Mouse (Mus musculus): Measurements from ENCODE around the gene Cntd1.

Gene Cntd1

DNA sequence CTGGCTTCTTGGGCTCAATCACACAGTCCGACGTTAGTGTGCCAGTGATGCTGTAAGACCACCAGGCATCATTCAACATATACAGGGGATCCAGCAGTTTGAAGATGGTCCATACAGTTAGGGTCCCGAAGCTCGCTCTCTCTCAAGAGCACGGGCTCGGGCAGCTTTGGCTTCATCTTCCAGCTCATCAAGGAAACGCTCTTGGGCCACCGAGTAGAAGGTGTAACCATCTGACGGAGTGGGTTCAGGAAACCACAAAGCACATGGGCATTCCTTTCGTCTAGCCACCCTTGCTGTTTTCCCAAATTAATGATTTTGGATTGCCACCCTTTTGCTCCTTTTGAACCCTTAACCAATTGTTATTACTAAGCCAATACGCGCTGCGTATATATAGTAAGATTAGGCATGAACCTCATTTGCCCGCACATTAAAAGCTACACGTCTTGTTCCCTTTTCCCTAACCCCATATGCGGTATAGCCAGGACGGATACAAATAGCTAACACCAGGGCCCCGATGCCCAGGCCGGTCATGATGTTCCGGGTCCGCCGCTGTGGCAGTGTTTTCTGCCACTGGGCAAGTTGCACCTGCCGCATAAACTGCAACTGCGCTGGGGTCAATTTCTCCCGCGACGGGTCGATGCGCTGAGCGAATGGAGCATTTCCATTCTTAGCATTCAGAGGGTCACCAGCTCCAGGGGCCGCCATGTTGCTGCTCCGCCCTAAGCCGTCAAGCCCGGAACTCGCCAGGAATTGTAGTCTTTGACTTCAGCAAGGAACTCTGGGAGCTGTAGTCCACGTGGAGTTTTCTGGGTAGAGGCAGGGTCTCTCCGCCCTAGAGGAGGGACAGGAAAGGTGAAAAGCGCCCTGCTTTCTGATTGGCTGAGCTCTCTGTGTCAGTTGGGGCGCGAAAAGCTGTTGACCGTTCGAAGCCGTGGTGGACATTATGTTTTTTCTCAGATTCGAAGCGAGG is at the start of gene Cntd1, which contains the start of gene Coa3:
TSS of gene Cntd1 (plus strand) at position 790 of the 970 bp plus-strand sequence.
TSS of gene Coa3 (minus strand) at position 892 of the 970 bp plus-strand sequence.
- peak; percentile 85 for DNase-seq

DNA sequence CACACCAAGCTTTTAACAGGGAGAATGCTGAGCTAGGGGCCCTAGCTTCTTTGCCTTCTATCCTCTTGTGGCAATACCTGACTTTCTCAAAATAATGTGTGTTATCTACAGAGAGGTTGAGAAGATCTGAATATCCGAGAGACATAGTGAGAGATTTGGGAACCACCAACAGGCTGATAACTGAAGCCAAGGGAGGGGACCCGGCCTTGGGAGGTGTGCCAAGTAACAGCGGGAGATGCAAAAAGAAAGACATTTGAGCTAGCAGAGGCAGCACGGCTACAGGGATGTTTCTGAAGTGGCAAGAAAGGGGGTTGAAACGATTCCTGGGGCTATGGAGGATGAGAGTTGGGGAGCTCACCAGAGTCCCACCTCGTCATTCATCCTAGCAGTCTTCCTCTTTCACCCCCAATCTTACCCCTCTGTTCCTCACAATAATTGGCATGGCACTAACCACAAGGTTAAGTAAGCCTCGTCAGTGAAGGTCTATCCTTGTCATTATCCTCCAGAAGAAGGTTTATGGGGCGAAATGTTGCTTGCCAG is 49.4 kb upstream of the Cntd1 start:
- no peak for DNase-seq

DNA sequence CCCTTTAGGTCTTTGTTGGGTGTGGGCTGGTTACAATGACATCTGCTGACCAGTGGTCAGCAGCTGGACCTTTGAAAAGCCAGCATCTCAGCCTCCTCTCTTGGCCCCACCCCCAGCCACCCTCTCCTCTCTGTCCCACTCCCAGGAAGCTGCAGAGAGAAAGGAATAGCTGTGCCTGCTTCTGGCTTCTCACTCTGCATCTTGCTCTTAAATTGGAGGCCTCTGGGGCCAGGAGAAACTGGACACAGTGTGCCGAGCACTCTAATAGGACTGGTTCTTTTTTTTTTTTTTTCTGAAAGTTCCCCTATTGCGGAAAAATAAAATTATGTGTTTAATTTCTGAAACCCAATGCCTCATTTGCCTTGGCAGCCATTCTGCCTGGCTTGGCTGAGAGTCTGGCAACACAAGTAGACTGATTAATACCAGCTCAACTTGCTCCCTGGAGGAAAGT is 48.7 kb upstream of the Cntd1 start:
- DNase-seq: no peak

DNA sequence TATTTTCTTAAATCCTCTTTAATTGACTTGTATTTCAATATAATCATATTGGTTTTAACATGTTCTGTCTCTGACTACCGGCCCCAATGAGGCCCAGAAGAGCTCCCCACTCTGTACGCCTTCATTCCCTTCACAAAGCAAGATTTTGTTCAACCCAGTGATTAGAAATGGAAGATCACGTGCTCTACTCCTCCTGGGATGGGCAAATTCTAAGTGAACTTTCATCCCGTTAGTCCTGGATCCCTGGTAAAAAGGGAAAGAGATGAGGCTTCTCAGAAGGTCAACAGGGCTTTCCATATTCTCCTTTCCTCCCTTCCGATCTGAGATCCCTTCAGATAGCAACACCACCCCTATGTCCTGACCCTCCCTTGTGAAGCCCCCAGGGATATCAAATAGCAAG is 48.3 kb upstream of the Cntd1 start:
- no peak for DNase-seq

DNA sequence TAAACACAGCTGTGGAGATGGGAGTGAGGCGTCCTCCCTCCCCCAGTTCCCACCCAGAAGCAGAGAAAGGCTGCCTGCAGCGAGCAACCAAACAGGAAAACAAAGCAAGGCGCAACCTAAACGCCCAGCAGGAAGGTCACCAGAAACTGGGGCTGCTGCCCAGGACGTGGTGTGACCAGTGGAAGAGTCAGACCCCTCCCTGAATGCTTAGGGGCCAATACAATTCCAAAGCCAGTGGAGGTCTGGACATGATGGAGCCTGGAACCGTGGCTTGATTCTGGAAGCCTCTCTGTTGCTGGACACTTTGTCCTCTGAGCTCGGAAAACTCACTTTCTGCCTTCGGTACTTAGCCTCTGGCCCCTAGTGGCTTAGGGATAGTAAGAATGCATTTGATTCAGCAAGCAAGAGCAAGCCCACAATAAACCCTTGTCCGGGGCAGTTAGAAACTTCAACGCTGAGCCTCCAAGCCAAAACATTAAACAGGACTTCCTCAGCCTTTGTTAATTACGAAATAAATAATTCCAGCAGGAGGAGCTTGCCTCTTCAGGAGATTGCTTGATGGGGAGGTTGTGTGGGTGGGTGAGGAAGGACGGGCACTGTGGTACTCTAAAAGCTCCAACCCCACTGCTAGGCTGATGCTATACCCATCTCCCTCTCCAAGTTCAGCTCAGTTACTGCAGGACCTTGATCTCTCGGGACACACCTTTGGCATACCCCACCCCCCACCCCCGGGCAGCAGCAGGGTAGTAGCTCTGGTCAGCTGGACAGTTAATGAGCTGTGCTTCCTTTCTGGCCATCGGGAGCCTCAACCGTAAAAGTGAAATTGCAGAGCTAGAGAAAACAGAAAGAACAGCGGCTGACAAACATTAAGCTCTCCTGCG is 47.6 kb upstream of the Cntd1 start:
- DNase-seq: no peak

DNA sequence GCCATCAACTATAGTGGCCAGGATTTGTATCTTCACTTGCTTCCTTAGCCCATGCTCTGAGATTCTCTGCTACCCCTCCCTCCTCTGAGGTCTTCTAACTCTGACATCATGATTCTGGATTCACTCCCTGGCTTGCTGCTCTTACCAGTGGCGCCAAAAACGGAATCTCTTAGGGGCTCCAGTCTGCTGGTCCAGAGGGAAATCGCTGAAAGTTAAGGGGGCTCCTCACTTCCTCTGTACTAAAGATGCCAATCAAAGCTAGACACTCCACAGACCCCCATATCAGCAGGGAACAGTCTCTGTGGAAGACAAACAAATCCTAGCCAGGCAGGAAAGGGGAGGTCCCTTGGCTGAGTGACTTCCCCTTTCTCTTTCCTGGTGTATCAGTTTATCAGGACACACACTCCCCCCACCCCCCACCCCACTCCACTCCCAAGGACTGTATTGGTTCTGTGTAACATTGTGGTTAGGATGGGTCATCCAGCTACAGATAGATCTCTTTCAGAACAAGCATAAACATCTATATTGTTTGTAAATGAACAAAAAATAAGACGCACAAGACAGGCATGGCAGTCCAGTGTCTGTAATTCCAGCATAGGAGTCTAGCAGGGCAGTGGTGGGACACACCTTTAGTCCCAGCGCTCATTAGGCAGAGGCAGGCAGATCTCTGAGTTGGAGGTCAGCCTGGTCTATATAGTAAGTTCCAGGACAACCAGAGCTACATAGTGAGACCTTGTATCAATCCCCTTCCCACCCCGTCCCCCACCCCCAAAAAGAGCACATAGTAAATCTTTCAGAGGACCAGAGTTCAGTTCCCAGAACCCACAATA is 46.6 kb upstream of the Cntd1 start:
- no peak for DNase-seq

DNA sequence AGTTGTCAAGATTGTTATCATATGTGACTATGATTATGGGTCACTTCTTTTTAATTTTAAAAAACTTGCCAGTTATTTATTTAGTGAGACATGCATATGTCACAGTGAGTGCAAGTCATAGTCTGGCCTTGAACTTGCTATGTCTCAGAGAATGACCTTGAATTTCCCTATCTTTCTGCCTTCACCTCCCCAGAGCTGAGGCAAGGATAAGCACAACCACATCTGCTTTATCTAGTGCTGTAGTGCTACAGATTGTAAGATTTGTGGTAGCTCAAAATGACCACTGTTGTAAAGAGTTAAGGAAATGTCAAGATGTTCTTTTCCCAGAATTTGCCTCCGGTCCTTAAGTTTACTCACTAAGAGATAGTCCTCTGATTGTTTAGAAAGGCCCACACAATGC is 45.6 kb upstream of the Cntd1 start:
- no peak for DNase-seq

DNA sequence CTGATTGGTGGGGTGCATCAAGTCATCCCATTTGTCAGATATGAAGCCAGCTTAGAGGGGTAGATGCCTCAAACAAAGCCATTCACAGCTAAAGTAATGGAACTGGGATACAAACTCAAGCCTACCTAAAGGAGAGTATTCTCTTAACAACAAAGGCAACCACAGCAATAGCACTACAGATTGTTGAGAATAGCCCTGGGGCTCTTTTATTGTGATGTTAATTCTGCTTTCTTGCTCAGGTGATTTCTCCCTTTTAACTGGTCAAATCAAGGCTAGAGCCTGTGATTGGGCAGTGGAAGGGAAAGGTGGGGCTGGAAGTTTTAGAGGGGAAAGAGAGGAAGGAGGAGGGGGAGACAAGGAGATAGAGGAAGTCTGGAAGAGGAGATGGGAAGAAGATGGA is 44.7 kb upstream of the Cntd1 start:
- no peak for DNase-seq

DNA sequence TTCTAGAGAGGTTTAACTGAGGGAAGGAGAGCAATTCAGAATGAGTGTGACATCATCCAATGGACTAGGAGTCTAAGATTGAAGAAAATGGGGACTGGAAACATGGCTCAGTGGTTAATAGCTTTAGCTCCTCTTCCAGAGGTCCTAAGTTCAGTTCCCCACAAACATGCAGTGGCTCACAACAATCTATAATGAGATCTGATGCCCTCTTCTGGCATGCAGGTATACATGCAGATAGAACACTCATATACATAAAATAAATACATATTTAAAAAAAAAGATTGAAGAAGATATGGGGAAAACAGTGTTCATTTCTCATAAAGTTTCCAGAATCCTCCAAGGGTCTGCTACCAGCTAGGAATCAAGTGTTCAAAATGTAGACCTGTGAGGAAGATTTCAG is 43.4 kb upstream of the Cntd1 start:
- DNase-seq: no peak

DNA sequence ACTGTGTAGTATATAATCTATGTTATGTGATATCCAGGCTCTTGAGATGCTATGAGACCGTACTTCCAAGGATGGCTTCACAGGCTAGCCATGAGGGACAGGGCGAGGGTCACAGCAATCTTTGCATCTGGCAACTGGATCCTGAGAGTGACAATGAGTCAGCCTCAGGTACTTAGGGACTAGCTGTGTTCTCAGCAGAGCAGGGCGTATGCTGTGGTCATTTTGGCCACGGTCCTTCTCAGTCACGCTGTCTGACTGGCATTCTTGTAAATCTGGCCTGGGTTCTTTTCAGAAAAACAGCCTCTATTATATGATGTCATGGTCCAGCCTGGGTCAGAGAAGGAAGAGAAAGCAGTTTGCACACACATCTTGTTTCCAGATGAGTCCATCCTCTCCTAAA is 42.0 kb upstream of the Cntd1 start:
- DNase-seq: no peak

DNA sequence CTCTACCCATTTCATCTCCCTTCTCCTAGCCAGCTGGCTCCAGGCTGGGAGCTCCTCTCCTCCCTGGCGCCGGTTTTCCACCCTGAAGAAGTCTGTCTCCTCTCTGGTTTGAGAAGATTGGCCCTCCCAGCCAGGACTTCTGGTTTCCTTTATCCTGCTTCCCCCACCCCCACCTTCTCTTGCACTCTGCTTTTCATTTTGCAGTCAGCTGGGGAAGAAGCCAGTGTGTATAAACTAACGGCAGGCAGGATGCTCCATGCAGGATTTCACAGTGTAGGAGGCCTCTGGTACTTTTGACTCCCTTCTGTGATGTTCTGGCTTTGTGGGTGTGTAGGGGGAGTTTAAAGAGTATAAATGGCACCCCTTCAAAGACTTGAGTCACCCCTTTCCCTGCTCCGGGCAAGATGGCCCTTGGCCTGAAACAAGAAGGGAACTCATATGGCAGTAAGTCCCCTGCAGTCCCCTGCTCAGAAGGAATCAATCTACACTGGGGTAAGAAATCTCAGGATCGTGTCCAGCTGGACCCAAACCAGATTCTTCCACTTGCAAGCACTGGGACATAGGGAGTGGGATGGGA is 40.7 kb upstream of the Cntd1 start:
- no peak for DNase-seq

DNA sequence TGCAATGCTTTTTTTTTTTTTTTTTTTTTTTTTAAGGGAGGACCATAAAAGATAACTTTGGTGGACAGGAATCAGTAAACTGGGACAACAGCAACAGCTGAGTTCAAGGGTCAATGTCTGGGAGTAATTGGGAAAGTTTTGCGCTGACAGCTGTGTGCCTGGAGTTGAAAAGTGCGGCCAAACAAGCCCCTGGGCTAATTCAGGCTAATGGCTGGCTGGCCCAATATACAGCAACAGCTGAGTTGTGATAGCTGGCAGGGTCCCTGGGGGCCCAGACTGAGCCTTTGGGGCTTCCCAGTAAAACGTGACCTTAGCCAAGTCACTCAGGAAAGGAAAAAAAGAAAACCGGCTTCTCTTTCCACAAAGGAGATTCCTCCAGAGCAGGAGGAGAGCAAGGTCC is 33.7 kb upstream of the Cntd1 start:
- DNase-seq: no peak

DNA sequence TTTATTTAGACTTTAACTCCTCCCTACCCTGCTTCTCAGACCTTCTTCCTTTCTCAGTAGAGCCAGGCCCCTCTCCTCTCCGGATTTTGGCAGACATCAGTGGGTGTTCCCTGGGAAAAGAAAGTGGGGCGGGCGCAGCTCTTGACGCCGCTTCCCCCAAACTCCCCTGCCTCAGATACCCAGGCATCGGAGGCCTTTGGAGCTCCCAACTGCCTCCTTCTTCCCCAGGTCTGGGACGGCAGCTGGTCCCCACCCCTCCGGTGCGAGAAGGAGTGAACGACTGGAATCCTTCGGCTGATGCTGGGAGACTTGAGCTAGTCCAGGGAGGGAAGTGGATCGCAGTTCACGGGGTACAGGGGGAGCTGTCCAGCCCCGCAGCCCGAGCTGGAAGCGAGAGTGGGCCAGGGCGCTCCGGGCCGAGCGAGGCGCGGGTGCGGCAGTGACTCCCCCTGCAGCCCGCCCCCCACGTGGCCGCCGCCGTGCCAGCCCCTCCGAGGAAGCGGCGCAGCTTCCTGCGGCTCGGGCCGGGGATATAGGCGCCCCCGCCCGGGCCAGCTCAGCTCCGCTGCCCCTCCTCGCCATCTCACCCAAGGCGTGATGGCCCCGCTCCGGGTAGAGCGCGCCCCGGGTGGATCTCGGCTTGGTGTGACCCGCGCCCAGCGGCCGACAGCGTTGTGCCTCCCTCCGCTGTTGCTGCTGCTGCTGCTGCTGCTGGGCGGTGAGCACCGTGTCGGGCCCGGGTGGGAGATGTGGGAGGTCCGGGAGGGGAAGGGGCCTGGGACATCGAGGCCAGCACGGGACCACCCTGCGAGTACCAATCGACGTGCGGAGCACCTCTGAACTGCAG is 32.7 kb upstream of the Cntd1 start, which contains the start of gene Ramp2:
TSS of gene Ramp2 (plus strand) at position 174 of the 847 bp plus-strand sequence.
- peak; percentile 45 for DNase-seq

DNA sequence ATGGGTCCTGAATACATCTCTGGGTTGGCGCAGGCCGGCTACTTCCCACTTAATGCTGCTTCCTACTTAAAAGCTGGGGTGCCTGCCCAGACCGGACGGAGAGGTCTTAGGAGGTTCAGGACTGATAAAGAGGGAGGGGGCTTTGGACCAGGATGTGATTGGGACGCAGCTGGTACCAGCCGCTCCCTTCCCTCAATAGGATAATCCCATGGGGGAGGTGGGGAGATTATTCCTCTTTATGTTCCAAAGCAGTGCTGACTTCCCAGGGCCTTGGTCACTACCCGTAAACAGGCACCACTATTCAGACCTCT is 32.2 kb upstream of the Cntd1 start:
- DNase-seq: no peak

DNA sequence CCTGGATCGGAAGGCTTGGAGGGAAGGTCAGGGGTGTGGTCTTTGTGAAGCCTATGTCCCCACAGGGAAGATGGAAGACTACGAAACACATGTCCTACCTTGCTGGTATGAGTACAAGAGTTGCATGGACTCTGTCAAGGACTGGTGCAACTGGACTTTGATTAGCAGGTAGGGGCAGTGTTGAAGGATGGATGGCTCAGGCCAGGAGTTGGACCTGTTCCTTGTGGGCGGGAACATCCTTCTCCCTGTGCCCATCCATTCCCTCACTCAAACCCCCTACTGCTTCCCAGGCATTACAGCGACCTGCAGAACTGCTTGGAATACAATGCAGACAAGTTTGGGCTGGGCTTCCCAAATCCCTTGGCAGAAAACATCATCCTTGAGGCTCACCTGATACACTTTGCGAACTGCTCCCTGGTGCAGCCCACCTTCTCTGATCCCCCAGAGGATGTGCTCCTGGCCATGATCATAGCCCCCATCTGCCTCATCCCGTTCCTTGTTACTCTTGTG is 31.2 kb upstream of the Cntd1 start:
- no peak for DNase-seq

DNA sequence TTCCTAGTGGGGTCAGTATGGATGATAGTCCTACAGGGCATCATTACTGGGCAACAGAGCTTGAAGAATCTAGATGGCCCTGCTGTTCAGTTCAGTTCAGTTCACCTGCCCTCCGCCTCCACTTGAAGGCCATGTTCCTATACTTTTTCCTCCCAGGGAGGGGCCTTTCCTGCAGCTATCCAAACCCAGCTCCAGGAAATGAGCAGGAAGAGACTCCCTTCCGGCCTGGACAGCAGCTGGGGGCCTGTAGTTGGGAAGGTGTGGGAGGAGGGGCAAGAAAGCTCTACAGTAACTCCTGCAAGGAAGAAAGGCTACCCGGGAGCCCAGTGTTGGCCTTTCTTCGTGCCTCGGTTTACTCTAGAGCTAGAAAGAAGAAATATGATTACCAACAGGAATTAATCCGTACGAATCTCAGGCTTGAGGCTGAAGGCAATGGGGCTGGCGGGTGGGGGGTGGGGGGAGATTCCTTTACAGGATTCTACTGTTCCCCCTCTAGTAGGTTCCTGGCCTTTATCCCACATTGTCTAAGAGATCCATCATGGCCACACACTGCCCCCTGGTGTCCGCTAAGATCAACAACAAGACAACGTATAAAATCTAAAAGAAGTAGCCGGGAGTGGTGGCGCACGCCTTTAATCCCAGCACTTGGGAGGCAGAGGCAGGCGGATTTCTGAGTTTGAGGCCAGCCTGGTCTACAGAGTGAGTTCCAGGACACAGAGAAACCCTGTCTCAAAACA is 30.4 kb upstream of the Cntd1 start:
- peak; percentile 58 for DNase-seq

DNA sequence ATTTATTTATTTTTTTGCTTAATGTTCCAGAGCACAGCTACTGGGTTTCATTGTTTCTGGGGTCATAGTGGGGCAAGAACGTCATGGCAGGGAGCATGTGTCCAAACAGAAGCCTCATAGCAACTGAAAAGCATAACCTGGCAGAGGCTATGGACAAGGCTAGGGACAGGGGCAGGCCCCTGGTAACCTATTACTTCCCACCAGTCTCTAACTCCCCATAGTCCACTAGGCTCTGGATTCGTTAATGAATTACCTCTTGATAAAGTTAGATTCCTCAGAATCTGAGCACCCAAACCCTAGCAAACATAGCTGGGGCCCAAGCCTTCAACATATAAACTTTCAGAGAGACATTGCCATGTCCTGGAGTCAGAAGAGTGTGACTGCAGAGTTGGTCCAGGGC is 27.8 kb upstream of the Cntd1 start:
- no peak for DNase-seq

DNA sequence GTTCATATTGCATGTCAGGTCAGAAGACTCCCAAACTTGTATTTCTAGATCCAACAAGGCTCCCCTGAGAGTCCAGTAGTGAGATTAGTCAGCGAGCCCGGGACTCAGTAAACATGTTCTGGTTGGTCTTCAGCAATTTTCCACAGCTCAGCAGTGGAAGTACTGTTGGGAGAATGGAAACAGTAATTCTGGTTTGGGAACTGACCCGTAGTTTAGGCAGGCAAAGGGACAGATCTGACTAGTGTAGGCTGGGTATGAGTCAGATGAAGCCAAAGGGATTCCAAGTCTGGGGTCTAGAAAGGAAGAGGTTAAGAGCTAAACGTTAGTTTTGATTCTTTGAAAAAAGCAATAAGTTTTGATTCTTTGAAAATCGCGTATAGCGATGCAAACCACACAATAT is 25.9 kb upstream of the Cntd1 start:
- DNase-seq: no peak

DNA sequence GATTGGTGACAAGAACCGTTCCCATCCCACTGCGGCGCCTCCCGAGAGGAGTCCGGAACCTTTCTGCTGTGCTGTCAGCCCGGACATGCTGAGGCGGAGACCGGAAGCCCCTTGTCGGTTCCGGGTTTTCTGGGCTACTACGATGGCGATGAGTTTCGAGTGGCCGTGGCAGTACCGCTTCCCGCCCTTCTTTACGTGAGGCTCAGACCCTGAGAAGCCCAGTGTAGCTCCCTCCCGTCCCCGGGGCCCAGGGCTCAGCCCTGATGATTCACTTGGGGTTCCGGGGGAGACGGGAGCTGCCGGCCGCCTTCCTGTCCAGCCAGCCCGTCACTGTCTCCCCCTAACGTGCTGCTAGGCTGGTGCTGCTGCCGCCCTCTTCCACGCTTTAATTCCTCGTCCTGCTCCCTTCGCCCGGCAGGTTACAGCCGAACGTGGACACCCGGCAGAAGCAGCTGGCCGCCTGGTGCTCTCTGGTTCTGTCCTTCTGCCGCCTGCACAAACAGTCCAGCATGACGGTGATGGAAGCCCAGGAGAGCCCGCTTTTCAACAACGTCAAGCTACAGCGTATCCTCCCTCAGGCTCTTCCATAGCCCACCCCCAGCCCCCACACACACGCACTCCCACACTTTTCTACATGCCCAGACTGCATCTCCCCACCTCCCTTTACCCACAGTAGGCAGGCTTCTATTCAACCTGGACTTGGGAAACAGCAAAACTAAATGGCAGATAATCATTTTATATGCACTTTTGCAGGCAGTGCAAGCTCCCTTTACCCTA is 25.0 kb upstream of the Cntd1 start, which contains the start of gene Vps25:
TSS of gene Vps25 (plus strand) at position 95 of the 777 bp plus-strand sequence.
- peak; percentile 83 for DNase-seq

Data from thymus, postnatal 25 days (tissue).